Mouse (Mus musculus): ENCODE results near the gene Ubqln4.

DNA sequence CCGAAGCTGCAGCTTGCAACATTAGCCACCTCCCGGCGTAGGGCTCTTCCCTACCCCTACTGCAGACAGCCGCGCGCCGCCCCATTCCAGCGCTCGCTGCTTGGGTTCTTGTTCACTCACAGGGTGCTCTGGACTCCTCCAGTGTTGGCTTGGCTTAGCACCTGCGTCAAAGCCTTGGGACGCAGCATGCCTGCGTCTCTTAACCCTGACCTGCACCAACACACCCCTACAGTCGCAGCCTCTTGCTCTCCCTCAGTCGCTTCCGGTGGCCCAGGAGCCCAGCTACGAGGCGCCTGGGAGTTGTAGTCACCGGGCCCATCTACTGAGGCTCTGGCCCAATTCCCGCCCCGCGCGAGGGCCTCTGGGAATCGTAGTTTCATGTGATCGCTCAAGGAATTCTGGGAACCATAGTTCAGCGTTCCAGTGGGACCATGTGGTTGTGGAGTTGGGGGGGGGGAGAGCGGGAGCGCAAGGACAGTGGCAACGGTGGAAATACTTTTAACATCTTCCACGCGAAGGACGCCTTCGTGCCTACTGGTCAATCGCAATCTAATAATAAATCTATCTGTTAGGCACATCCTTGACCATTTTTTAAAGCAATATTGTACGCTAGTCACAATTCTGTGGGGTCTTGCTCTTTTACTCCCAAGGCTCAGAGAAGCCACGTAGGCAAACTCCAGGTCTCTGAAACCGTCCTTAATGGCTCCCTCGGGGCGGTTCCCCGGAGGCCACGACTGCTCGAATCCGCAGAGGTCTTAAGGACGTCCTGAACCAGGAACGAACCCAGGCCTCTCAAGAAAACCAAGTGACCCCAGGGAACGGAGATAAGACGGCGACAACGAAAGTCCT lies 658 bp upstream of the Ubqln4 start, which contains the start of gene Lamtor2:
- TF ChIP-seq POLR2A (IDR thresholded peaks at IDR 0.05; ENCODE audit: control insufficient read depth in 1 of 2, insufficient read depth in 1 of 2, low read depth in 1 of 2, low read length in 2 of 2, poor library complexity in 1 of 2) (peak; percentile 79 to 94), MYC (IDR thresholded peaks at IDR 0.05; ENCODE audit: low read depth, low read length) (peak; percentile 100), POLR2AphosphoS2 (IDR thresholded peaks at IDR 0.05; ENCODE audit: low read length) (peak; percentile 94), ELF1 (IDR thresholded peaks at IDR 0.05; ENCODE audit: low read depth, low read length) (peak; percentile 96), CTCF (IDR thresholded peaks at IDR 0.05 in 2 of 3, conservative IDR thresholded peaks at IDR 0.05 in 1 of 3; ENCODE audit: control insufficient read depth in 1 of 3, insufficient read depth in 1 of 3, low read depth in 2 of 3, low read length in 3 of 3, poor library complexity in 1 of 3, severe bottlenecking in 1 of 3) (no peak), EP300 (IDR thresholded peaks at IDR 0.05; ENCODE audit: low read depth in 1 of 2, low read length in 2 of 2) (peak in 1 of 2 experiments; percentile 15; a peak in 1 of 4 replicates), MAX (IDR thresholded peaks at IDR 0.05; ENCODE audit: low read length) (peak; percentile 96), CHD1 (IDR thresholded peaks at IDR 0.05; ENCODE audit: low read depth, low read length) (no peak; the same call in 1 of the 2 replicates), NELFE (IDR thresholded peaks at IDR 0.05; ENCODE audit: low read depth, low read length) (peak; percentile 89)

All from MEL (cell line).